Mouse (Mus musculus): Measurements from ENCODE around the gene Lhfpl4. TPM values are rescaled to one million over a fixed set of nuclear protein-coding genes. Genes with fewer than 3 reads are reported as not detected.

Gene Lhfpl4
- total and polyA plus RNA-seq, 3 experiments = 0.19 to 7.7 TPM; not detected in 1

GRCm38 (mm10) chr6:113226705-113227104 is 31.5 kb upstream of the Lhfpl4 start:
- Histone ChIP-seq H3K27ac (ENCODE audit: control insufficient read depth, low read depth, low read length) (no peak overlapping the region), H3K36me3 (ENCODE audit: control insufficient read depth in 1 of 2, insufficient read depth in 2 of 2, low read length in 2 of 2) (no peaks in the 10 kb centered on the region), H3K9ac (ENCODE audit: control insufficient read depth, low read depth, low read length, poor library complexity, severe bottlenecking) (no peak overlapping the region), H3K27me3 (ENCODE audit: control insufficient read depth in 1 of 2, insufficient read depth in 2 of 2, low read length in 2 of 2) (peaks cover 4 to 6% of the 10 kb centered on the region in 2 experiments; a peak in 3 of 4 replicates), H3K9me3 (replicated peaks; ENCODE audit: insufficient read depth, low read length) (no peaks in the 10 kb centered on the region), H3K4me1 (ENCODE audit: control insufficient read depth in 1 of 2, insufficient read depth in 2 of 2, low read length in 2 of 2) (no peaks in the 10 kb centered on the region), H3K4me3 (ENCODE audit: control insufficient read depth in 1 of 2, insufficient read depth in 1 of 2, low read depth in 2 of 2, low read length in 2 of 2) (no peak overlapping the region), H3K79me2 (ENCODE audit: control insufficient read depth, insufficient read depth, low read length, poor library complexity) (no peaks in the 10 kb centered on the region)
- no peak for DNase-seq (ENCODE audit: low read depth, low spot score)
- TF ChIP-seq CHD1 (IDR thresholded peaks at IDR 0.05; ENCODE audit: low read depth, low read length) = no peak
- no peak for TF ChIP-seq MYC (IDR thresholded peaks at IDR 0.05; ENCODE audit: low read depth, low read length)
- no peak for TF ChIP-seq TBP (IDR thresholded peaks at IDR 0.05; ENCODE audit: low read depth, low read length)
- TF ChIP-seq ZKSCAN1 (IDR thresholded peaks at IDR 0.05; ENCODE audit: low read depth, low read length) = no peak
- no peak for TF ChIP-seq HCFC1 (IDR thresholded peaks at IDR 0.05; ENCODE audit: low read depth, low read length)
- no peak for TF ChIP-seq USF2 (IDR thresholded peaks at IDR 0.05; ENCODE audit: borderline replicate concordance in 1 of 2, insufficient read depth in 1 of 2, low read depth in 1 of 2, low read length in 2 of 2)
- no peak for TF ChIP-seq KAT2A (conservative IDR thresholded peaks at IDR 0.05; ENCODE audit: low read depth, low read length)
- TF ChIP-seq MXI1 (IDR thresholded peaks at IDR 0.05; ENCODE audit: low read depth, low read length) = no peak
- no peak for TF ChIP-seq NELFE (IDR thresholded peaks at IDR 0.05; ENCODE audit: low read depth, low read length)
- no peak for TF ChIP-seq RCOR1 (IDR thresholded peaks at IDR 0.05; ENCODE audit: low read depth, low read length)
- no peak for TF ChIP-seq POLR2AphosphoS5 (IDR thresholded peaks at IDR 0.05; ENCODE audit: borderline replicate concordance, low read depth, low read length)
- no peak for TF ChIP-seq ETS1 (IDR thresholded peaks at IDR 0.05; ENCODE audit: low read depth, low read length)

GRCm38 (mm10) chr6:113225798-113226197 is 30.6 kb upstream of the Lhfpl4 start:
- Histone ChIP-seq H3K79me2 (ENCODE audit: control insufficient read depth, insufficient read depth, low read length, poor library complexity) (no peaks in the 10 kb centered on the region), H3K4me3 (ENCODE audit: control insufficient read depth in 1 of 2, insufficient read depth in 1 of 2, low read depth in 2 of 2, low read length in 2 of 2) (no peak overlapping the region), H3K27ac (ENCODE audit: control insufficient read depth, low read depth, low read length) (no peak overlapping the region), H3K36me3 (ENCODE audit: control insufficient read depth in 1 of 2, insufficient read depth in 2 of 2, low read length in 2 of 2) (no peaks in the 10 kb centered on the region), H3K9me3 (replicated peaks; ENCODE audit: insufficient read depth, low read length) (no peaks in the 10 kb centered on the region), H3K4me1 (ENCODE audit: control insufficient read depth in 1 of 2, insufficient read depth in 2 of 2, low read length in 2 of 2) (no peaks in the 10 kb centered on the region), H3K9ac (ENCODE audit: control insufficient read depth, low read depth, low read length, poor library complexity, severe bottlenecking) (no peak overlapping the region), H3K27me3 (ENCODE audit: control insufficient read depth in 1 of 2, insufficient read depth in 2 of 2, low read length in 2 of 2) (peaks cover 4 to 6% of the 10 kb centered on the region in 2 experiments; a peak in 3 of 4 replicates)
- DNase-seq (ENCODE audit: low read depth, low spot score) = no peak
- no peak for TF ChIP-seq KAT2A (conservative IDR thresholded peaks at IDR 0.05; ENCODE audit: low read depth, low read length)
- TF ChIP-seq GABPA (IDR thresholded peaks at IDR 0.05; ENCODE audit: low read depth, low read length) = no peak
- TF ChIP-seq MYB (IDR thresholded peaks at IDR 0.05; ENCODE audit: low read depth, low read length) = no peak
- no peak for TF ChIP-seq POLR2A (IDR thresholded peaks at IDR 0.05; ENCODE audit: control insufficient read depth in 1 of 2, insufficient read depth in 1 of 2, low read depth in 1 of 2, low read length in 2 of 2, poor library complexity in 1 of 2)
- TF ChIP-seq MXI1 (IDR thresholded peaks at IDR 0.05; ENCODE audit: low read depth, low read length) = no peak
- TF ChIP-seq CHD2 (IDR thresholded peaks at IDR 0.05; ENCODE audit: low read length) = no peak
- TF ChIP-seq MAX (IDR thresholded peaks at IDR 0.05; ENCODE audit: low read length) = no peak
- no peak for TF ChIP-seq USF2 (IDR thresholded peaks at IDR 0.05; ENCODE audit: borderline replicate concordance in 1 of 2, insufficient read depth in 1 of 2, low read depth in 1 of 2, low read length in 2 of 2)
- no peak for TF ChIP-seq ZNF384 (IDR thresholded peaks at IDR 0.05; ENCODE audit: low read depth, low read length)

All from MEL (cell line).